Mouse (Mus musculus) MEL (cell line): ENCODE data around the gene Agpat1. TPM values are rescaled to one million over a fixed set of nuclear protein-coding genes. Genes with fewer than 3 reads are reported as not detected.

Experiments
- DNase-seq: peaks from one replicate; pipeline ENCODE4 v3.0.0; 2011; ENCODE audit warnings: low read depth, low spot score
- H3K27ac ChIP-seq: 2 replicates; pipeline ENCODE4 v1.5.1; 2012; ENCODE audit warnings: low read depth, mild to moderate bottlenecking, control low read depth, low read length, moderate library complexity; ENCODE audit not compliant: control insufficient read depth
- H3K27me3 ChIP-seq, 2 experiments: fragments of 150-350 bp in 1 of 2; sonication (generic) in 1 of 2; 2 replicates each; pipeline ENCODE4 v1.6.1; 2012; ENCODE audit warnings: low read length in 2 of 2, mild to moderate bottlenecking in 2 of 2, improper control_type of control experiment in 1 of 2, moderate library complexity in 1 of 2; ENCODE audit not compliant: insufficient read depth in 2 of 2, control insufficient read depth in 1 of 2
- H3K36me3 ChIP-seq, 2 experiments: 2 replicates each; pipeline ENCODE4 v1.6.1; 2012 to 2014; ENCODE audit warnings: low read length in 2 of 2, improper control_type of control experiment in 1 of 2, inconsistent platforms in 1 of 2, mild to moderate bottlenecking in 1 of 2; ENCODE audit not compliant: insufficient read depth in 2 of 2, control insufficient read depth in 1 of 2
- H3K4me1 ChIP-seq, 2 experiments: fragments of 150-350 bp in 1 of 2; sonication (generic) in 1 of 2; 2 replicates each; pipeline ENCODE4 v1.6.1; 2012; ENCODE audit warnings: low read length in 2 of 2, improper control_type of control experiment in 1 of 2, mild to moderate bottlenecking in 1 of 2; ENCODE audit not compliant: insufficient read depth in 2 of 2, control insufficient read depth in 1 of 2
- H3K4me3 ChIP-seq, 2 experiments: fragments of 150-350 bp in 1 of 2; sonication (generic) in 1 of 2; 2 replicates each; pipeline ENCODE4 v1.5.1; 2012; ENCODE audit warnings: low read depth in 2 of 2, low read length in 2 of 2, mild to moderate bottlenecking in 2 of 2, moderate library complexity in 2 of 2, control low read depth in 1 of 2, improper control_type of control experiment in 1 of 2; ENCODE audit not compliant: control insufficient read depth in 1 of 2, insufficient read depth in 1 of 2
- H3K79me2 ChIP-seq: 2 replicates; pipeline ENCODE4 v1.6.1; 2012; ENCODE audit warnings: mild to moderate bottlenecking, low read length, moderate library complexity; ENCODE audit not compliant: control insufficient read depth, poor library complexity, insufficient read depth
- H3K9ac ChIP-seq: 2 replicates; pipeline ENCODE4 v1.6.1; 2012; ENCODE audit warnings: low read depth, mild to moderate bottlenecking, control low read depth, low read length, moderate library complexity; ENCODE audit not compliant: control insufficient read depth, poor library complexity, severe bottlenecking
- H3K9me3 ChIP-seq: fragments of 150-350 bp; sonication (generic); replicated peaks from 2 replicates; pipeline ENCODE4 v1.6.1; 2012; ENCODE audit warnings: mild to moderate bottlenecking, low read length, improper control_type of control experiment, moderate library complexity; ENCODE audit not compliant: insufficient read depth
- CHD1 ChIP-seq: IDR thresholded peaks from 2 replicates; pipeline ENCODE4 v1.6.1; 2012; ENCODE audit warnings: low read depth, mild to moderate bottlenecking, inconsistent platforms, low read length, improper control_type of control experiment
- EP300 ChIP-seq, 2 experiments: IDR thresholded peaks; 2 replicates each; pipeline ENCODE4 v1.6.1; 2011; ENCODE audit warnings: improper control_type of control experiment in 2 of 2, low read length in 2 of 2, low read depth in 1 of 2, mild to moderate bottlenecking in 1 of 2
- ETS1 ChIP-seq: IDR thresholded peaks from 2 replicates; pipeline ENCODE4 v1.6.1; 2012; ENCODE audit warnings: low read depth, mild to moderate bottlenecking, inconsistent platforms, low read length, improper control_type of control experiment, moderate library complexity
- MAFK ChIP-seq: IDR thresholded peaks from 2 replicates; pipeline ENCODE4 v1.6.1; 2011; ENCODE audit warnings: low read depth, mild to moderate bottlenecking, low read length, improper control_type of control experiment, borderline replicate concordance
- MAX ChIP-seq: IDR thresholded peaks from 2 replicates; pipeline ENCODE4 v1.6.1; 2011; ENCODE audit warnings: low read length, improper control_type of control experiment
- MAZ ChIP-seq: IDR thresholded peaks from 2 replicates; pipeline ENCODE4 v1.6.1; 2012; ENCODE audit warnings: low read depth, mild to moderate bottlenecking, inconsistent platforms, low read length, improper control_type of control experiment
- MXI1 ChIP-seq: IDR thresholded peaks from 2 replicates; pipeline ENCODE4 v1.6.1; 2011; ENCODE audit warnings: mild to moderate bottlenecking, low read depth, low read length, improper control_type of control experiment
- MYB ChIP-seq: IDR thresholded peaks from 2 replicates; pipeline ENCODE4 v1.6.1; 2011; ENCODE audit warnings: mild to moderate bottlenecking, low read depth, low read length, improper control_type of control experiment
- NRF1 ChIP-seq: IDR thresholded peaks from 2 replicates; pipeline ENCODE4 v1.6.1; 2014; ENCODE audit warnings: low read depth, mild to moderate bottlenecking, inconsistent platforms, low read length, improper control_type of control experiment, moderate library complexity; ENCODE audit not compliant: poor library complexity, insufficient read depth, severe bottlenecking
- POLR2AphosphoS5 ChIP-seq: IDR thresholded peaks from 2 replicates; pipeline ENCODE4 v1.6.1; 2012; ENCODE audit warnings: low read depth, borderline replicate concordance, mild to moderate bottlenecking, inconsistent platforms, low read length, moderate library complexity, mixed read lengths
- RAD21 ChIP-seq: IDR thresholded peaks from 2 replicates; pipeline ENCODE4 v1.6.1; 2011; ENCODE audit warnings: mild to moderate bottlenecking, low read depth, low read length, improper control_type of control experiment
- RCOR1 ChIP-seq: IDR thresholded peaks from 2 replicates; pipeline ENCODE4 v1.6.1; 2012; ENCODE audit warnings: low read depth, mild to moderate bottlenecking, inconsistent platforms, low read length, improper control_type of control experiment
- SIN3A ChIP-seq: IDR thresholded peaks from 2 replicates; pipeline ENCODE4 v1.6.1; 2012; ENCODE audit warnings: low read length, improper control_type of control experiment, inconsistent platforms
- polyA plus RNA-seq, 2 experiments: library from polyadenylated mRNA; stranded (reverse) in 1 of 2; unstranded in 1 of 2; fragments of >175 nt in 1 of 2; fragments of >200 nt in 1 of 2; gene quantifications; 2 replicates each; pipeline versions ENCODE4 v1.2.1 to v1.2.4; 2012; ENCODE audit warnings: low replicate concordance in 2 of 2, low read depth in 1 of 2; ENCODE audit not compliant: insufficient read length in 2 of 2, insufficient read depth in 1 of 2, missing spikeins in 1 of 2
- total RNA-seq: library from RNA; depleted of rRNA; stranded (reverse); fragments of 300-350 nt; gene quantifications from 2 replicates; pipeline ENCODE4 v1.2.3, GENCODE M21; 2012

Agpat1 gene
- total and polyA plus RNA-seq, 3 experiments, result 85.2 to 153 TPM; not detected in 1

DNA sequence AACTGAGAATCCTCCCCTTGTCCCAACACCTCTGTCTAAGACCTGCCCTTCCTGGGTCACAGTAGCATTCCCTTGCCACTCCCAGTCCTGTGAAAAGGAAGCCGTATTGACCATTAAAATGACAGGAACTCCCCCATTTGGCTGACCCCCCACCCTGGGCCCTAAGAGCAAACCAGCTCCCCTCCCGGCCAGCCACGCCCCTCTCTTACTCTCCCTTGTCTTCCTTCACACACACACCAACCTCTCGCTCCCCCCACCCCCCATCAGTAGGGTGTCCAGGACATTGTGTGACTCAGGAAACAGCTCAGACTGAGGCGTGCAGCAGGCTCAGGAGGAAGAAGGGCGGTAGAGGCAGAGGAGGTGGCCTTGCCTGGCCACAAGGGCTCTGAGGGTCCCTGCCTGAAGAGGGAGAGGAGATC lies 40.0 kb upstream of the Agpat1 start, which contains the start of gene Notch4:
Notch4 (plus strand) TSS at position 266 of the 419 bp plus-strand sequence.
- H3K79me2 ChIP-seq, result no peaks in the 10 kb centered on the region
- H3K4me1 ChIP-seq, result peaks cover 7 to 18% of the 10 kb centered on the region in 2 experiments
- H3K36me3 ChIP-seq, result peaks cover 0 to 10% of the 10 kb centered on the region in 2 experiments; a peak in 2 of 4 replicates
- H3K4me3 ChIP-seq, result no peak within 1 kb of the TSS
- TF ChIP-seq MAFK (no peak), SIN3A (no peak), MYB (no peak), EP300 (IDR thresholded peaks at IDR 0.05; ENCODE audit: low read depth in 1 of 2, low read length in 2 of 2) (no peak), POLR2AphosphoS5 (no peak), CHD1 (no peak), MAX (no peak), ETS1 (no peak), MXI1 (no peak)
- no peaks in the 10 kb centered on the region for H3K9me3 ChIP-seq
- no peak within 1 kb of the TSS for H3K27ac ChIP-seq
- H3K27me3 ChIP-seq, result peaks cover 0 to 4% of the 10 kb centered on the region in 2 experiments; a peak in 2 of 4 replicates
- DNase-seq, result no peak
- no peak within 1 kb of the TSS for H3K9ac ChIP-seq

DNA sequence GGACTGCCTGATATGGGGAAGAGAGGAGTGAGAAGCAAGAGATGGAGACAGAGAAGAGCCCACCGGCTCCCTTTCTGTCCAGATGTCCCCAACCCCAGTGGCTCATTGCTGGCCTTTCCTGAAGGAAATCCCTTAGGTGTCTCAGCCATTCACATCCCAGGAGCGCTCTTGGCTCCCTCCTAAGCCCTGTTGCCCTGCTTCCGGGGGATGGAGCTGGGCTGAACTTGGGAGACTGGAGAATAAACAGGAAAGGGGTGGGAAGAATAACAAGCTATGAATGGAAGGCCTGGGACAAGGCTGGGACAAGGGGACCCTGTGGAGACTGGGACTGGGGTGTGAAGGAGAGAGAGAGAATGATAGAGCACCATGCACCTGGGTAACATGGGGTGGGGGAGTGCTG lies 39.3 kb upstream of the Agpat1 start:
- no peaks in the 10 kb centered on the region for H3K79me2 ChIP-seq
- H3K9ac ChIP-seq, result no peak overlapping the region
- H3K27me3 ChIP-seq, result peaks cover 0 to 4% of the 10 kb centered on the region in 2 experiments; a peak in 2 of 4 replicates
- H3K27ac ChIP-seq, result no peak overlapping the region
- H3K4me1 ChIP-seq, result peaks cover 4 to 14% of the 10 kb centered on the region in 2 experiments
- DNase-seq, result no peak
- no peak for TF ChIP-seq RCOR1
- TF ChIP-seq RAD21, result no peak
- TF ChIP-seq MAZ, result no peak
- no peak overlapping the region for H3K4me3 ChIP-seq
- H3K36me3 ChIP-seq, result peaks cover 0 to 8% of the 10 kb centered on the region in 2 experiments; a peak in 2 of 4 replicates
- H3K9me3 ChIP-seq, result no peaks in the 10 kb centered on the region

DNA sequence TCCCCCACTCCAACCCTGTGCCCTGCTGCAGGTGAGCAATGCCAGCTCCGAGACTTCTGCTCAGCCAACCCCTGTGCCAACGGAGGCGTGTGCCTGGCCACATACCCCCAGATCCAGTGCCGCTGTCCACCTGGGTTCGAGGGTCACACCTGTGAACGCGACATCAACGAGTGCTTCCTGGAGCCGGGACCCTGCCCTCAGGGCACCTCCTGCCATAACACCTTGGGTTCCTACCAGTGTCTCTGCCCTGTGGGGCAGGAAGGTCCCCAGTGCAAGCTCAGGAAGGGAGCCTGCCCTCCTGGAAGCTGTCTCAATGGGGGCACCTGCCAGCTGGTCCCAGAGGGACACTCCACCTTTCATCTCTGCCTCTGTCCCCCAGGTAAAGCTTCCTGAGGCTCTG lies 36.8 kb upstream of the Agpat1 start:
- Histone ChIP-seq H3K36me3 (no peaks in the 10 kb centered on the region), H3K9ac (no peak overlapping the region), H3K4me3 (no peak overlapping the region), H3K79me2 (no peaks in the 10 kb centered on the region), H3K27me3 (peaks cover 0 to 4% of the 10 kb centered on the region in 2 experiments; a peak in 2 of 4 replicates), H3K27ac (no peak overlapping the region), H3K4me1 (no peaks in the 10 kb centered on the region; a peak in 1 of 4 replicates), H3K9me3 (no peaks in the 10 kb centered on the region)
- DNase-seq, result no peak
- TF ChIP-seq NRF1 (no peak), RCOR1 (no peak)
